Mouse (Mus musculus): ENCODE measurements at regions not wholly inside any gene's neighbourhood (a gene's known extent, or its start where the extent isn't known, plus 50 kb on each side); places are given as distances from the start of the nearest gene placed in this dataset.

DNA sequence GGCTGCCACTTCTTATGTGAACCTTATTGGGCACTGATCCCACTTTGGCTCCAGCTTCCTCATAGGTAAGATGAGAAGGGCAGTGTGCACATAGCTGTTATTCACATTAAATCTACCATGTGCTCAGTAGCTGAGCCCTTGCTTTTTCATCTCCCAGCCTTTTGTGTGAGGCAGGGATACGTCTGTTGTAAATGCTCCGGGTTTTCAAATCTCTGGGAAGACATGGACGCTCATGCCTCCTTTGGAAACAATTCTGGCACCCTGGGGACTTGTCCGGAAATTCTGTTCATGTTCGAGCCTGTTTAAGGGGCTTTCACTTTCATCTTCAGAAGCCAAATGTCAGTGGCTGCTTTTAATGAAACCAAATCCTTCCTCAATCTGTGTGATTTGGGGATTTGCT is 312.7 kb downstream of the Bcl11a start:
- DNase-seq (ENCODE audit: low spot score in 2 of 2), result no peak

- DNase-seq (ENCODE audit: low spot score in 2 of 2), result no peak
Observed at GRCm38 (mm10) chr11:24391385-24391784, 313.5 kb downstream of the Bcl11a start.

DNA sequence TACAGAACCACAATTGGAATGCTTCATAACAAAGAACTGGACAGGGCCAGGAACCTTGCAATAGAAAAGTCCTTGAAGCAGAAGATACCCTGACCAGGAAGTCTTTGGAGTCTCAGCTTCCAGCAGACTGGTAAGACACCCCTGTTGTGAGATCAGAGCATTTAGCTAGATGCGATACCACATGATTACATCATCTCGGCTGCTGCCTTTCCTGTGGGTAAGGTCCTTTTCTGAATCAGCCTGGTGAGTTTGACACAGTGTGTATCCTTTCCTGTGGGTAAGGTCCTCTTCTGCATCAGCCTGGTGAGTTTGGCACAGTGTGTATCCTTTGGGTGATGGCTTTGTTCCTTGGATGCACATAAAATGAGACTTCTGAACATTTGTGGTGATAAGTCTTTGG is 317.6 kb downstream of the Bcl11a start:
- no peak for DNase-seq (ENCODE audit: low spot score in 2 of 2)

GRCm38 (mm10) chr11:24396911-24397310 is 319.1 kb downstream of the Bcl11a start:
- no peak for DNase-seq (ENCODE audit: low spot score in 2 of 2)

DNA sequence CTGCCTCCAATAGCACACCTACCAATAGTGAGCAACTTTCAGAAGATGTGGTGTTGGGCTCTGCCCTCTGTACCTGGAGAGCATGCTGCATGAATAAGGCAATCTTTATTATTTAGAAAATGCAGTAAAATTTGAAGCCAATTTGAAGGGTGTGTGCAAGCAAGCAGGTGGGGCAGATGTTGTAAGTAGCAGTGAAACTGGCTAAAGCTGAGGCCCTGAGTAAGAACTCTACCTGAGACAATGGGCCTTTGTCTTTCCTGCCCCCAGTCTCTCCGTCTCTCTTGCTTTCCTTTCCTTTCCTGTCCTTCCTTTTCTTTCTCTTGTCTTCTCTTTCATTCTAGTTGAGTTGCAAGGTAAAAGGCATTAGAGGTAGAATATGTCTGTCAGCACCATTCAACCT is 319.9 kb downstream of the Bcl11a start:
- DNase-seq (ENCODE audit: low spot score in 2 of 2), result no peak

GRCm38 (mm10) chr11:24401151-24401550 is 323.3 kb downstream of the Bcl11a start:
- no peak for DNase-seq (ENCODE audit: low spot score in 2 of 2)

DNA sequence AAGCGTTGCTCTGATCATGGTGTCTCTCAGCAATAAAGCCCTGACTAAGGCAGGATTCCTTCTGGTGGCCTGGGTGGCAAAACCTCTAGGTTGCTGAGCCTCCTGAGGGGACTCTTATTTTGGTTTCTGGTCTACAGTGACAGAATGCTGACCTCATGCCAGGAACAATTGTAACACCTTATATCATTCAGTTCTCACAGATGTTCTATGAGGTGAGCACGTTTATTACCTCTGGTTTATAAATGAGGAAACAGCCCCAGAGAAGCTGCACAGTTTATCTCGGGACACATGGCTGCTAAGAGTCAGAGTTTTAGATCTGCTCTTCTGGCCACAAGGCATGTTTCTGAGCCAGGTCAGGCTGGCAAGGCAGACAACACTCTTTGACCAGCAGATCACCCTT is 324.3 kb downstream of the Bcl11a start:
- no peak for DNase-seq (ENCODE audit: low spot score in 2 of 2)

GRCm38 (mm10) chr11:24414804-24415203 is 336.9 kb downstream of the Bcl11a start:
- no peak for DNase-seq (ENCODE audit: low spot score in 2 of 2)

DNA sequence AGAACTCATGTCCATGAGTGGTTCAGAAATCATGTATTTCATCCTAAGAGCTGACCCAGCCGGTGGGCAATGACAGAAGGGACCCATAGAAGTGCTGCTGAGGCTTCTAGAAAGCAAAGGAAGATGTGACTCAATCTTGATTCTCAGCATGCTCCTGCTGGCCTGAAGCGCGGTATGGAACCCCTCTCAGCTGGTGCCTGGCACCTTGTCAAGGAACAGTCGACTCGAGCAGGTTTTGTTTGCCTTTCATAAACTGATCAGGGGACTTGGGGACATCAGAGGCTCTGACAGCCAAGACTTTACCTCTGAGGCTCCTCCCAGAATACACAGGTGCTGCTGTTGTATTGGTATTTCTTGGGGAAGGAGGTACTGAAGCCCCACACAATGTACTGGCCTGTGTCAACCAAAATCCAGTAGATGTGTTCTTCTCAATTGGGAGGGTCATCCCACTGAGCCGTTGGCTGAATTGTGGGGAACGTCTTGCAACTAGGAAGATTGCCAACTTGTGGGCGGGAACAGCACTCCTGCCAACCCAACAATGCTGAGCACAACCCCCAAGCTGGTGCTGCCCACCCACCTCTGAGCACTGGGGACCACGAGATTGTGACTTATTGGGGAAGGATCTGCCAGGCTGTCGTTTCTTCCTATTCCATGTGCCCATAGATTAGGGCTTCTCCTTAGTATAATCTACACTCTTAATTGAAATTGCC is 344.4 kb downstream of the Bcl11a start:
- DNase-seq (ENCODE audit: low spot score in 2 of 2), result no peak

DNA sequence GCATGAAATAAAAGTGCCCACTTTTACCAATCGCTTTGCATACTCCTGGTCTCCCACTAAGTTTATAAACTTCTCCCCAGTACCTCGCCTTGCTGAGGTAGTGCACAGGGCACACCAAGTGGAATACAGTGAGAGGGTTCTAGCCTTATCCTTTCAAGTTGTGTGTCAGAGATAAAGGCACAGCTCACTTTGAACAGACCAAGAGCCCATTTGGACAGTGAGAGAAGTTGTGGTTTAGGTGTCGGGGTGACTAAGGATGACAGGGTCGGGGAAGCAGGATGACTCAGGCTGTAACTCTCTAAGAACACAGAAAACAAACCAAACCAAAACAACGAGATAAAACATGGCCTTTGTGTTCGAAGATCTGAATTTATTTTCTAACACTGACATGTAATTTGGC is 345.4 kb downstream of the Bcl11a start:
- no peak for DNase-seq (ENCODE audit: low spot score in 2 of 2)

DNA sequence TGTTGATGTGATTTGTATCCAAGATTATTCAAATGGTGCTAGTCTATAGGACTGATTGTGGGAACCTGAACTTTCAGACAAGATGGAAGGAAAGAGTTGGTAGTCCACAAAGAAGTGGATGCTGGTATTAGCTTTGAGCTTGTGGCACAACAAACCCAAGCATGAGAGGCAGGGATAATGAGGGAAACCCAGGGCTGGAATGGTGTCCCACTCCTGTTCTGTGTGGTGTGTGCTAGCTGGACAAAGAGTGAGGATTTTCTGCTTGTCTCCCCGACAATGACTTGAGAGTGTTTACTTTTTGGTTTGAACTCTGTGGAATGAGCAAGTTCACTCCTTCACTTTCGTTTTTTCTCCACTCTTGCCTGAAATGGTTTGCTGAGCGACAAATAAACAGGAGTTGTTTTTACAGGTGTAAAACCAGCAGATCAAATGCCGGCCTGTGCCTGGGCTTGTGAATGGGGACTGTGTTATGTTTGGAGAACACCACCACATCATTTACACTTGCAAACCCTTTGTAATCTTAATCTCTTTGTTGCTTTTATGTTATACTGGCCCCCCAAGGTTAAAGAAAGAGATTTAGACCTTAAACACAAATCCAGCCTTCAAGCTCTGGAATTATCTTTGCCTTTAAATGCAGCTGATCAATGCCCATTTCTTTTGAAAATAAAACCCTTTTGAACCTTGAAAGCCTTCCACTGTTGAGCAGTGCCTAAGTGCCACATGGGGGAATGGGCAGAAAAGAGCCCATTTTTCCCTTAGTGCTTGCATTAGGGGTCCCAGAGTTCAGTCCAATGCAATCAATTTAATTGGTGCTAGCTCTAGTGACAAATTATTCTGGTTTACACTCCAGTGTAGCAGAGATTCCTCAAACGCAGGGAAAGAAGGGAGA is 349.4 kb downstream of the Bcl11a start:
- DNase-seq (ENCODE audit: low spot score in 2 of 2), result no peak

- DNase-seq (ENCODE audit: low spot score in 2 of 2), result no peak
Observed at GRCm38 (mm10) chr11:24448608-24449007, 370.8 kb downstream of the Bcl11a start.

DNA sequence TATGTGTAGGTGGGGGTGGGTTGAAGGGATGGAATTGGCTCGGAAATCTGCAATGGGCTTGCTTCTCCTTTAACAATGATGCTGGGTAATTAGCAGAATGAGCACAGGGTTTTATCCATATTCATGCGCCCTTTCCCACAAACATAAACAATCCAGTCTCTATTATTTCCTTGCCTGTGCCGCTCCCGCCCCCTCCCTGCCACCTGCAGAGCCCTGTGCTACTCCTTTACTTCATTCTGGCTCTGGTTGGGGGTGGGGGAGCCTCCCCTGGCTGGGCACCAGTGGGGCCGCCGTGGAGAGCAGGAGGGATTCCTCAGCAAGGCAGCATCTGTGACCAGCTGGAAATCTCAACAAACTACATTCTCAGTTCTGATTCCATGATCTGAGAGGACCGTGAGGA is 374.4 kb downstream of the Bcl11a start:
- DNase-seq (ENCODE audit: low spot score in 2 of 2), result no peak

DNA sequence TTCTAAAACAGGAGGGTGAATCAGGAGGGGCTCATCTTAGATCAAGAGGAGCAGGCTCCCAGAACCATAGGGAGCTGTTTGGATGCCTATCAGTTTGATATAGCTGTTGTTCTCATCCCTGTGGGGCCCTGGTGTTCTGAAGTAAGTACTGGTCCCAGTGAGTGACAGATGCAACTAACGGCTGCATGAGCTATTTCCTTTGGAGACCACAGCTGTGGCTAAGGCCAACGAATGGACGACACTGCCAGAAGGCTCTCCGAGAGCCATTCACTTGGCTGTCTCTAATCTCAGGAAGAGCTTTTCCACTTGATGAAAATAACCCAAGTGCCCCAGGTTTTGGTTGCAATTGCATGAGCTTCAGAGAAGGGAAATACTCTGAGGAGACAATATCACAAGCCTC is 386.8 kb downstream of the Bcl11a start:
- no peak for DNase-seq (ENCODE audit: low spot score in 2 of 2)

DNA sequence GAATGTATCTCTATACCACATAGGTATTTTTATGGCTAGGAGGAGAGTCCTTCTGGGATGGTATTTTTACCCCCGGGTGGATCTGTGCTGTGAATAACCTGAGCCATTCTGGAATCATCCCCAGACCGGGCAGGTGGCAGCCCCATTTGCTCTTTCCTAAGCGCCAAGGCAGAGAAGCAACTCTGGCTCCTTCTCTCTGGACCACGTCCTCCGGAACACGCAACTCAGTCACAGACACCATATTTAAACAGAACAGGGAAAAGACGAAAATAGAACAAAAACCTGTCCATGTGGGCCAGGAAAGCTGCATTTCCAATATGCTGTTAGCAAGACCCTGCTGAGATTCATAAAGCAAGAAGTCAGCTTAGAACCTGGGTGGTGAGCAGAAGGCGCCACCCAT is 389.6 kb downstream of the Bcl11a start:
- DNase-seq (ENCODE audit: low spot score in 2 of 2), result no peak

- DNase-seq (ENCODE audit: low spot score in 2 of 2), result no peak
Observed at GRCm38 (mm10) chr11:24470469-24470868, 392.6 kb downstream of the Bcl11a start.

DNA sequence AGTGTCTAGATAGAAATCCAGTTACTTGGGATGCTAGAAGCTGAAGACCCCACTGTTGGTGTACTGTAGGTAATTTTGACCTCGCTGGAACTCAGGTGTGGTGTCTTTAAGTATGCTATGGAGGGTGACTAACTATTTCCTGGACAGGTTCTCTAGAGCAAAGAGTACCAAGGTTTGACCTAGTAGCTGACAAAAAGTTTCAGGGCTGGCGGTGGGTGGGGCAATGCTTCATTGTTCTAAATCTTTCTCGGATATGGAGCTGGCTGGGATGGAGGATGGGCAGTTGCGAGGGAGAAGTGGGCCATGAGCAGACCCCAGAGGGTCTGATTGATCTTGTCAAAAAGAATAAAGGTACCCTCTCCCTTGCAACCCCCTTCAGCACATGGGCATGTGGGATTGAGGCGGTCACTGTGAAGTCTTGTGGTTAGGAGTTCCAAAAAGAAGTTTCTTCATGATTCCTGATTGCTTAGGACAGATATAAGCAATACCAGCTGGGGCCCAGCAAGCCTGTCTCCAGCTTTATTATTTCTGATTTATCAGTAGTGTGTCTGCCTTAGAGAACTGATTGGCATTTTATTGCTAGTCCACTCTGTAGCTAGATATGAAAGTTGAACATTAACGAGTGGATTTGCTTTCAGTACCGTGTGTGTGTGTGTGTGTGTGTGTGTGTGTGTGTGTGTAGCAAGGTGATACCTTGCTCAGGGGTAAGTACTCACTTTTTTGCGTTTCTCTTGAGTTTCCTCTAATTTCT is 394.9 kb downstream of the Bcl11a start:
- DNase-seq (ENCODE audit: low spot score in 2 of 2), result no peak

DNA sequence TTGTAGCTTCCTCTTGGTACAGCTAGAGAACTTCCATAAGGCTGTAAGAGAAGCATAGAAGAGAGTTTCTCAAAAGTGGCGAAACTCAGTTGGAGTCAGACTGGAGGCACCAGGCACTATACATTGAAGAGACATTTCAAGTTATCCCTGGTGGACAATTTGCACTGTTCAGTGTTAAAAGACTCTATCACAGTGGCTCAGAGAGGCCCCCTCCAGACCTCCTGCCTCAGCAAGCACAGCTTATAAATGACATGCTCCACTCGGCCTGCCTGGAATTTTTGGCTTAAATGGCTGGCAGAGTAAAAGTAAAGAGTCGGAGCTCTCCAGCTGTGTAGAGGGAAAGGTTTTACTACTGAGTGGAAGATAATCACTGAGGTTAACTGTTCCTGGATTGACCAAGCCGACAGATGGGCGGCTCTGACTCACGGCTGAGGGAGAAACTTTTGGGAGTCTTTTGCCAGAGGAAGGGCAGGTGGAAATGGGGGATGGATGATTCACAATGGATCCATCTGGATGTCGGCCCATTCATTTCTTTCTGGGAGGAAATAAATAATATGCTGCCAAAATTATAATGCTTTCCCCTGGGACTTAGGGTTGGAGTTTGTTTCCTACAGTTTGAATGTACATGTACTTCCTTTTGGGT is 395.6 kb downstream of the Bcl11a start:
- DNase-seq (ENCODE audit: low spot score in 2 of 2), result no peak

GRCm38 (mm10) chr11:24502722-24503424 is 425.0 kb downstream of the Bcl11a start:
- DNase-seq (ENCODE audit: low spot score in 2 of 2), result no peak

DNA sequence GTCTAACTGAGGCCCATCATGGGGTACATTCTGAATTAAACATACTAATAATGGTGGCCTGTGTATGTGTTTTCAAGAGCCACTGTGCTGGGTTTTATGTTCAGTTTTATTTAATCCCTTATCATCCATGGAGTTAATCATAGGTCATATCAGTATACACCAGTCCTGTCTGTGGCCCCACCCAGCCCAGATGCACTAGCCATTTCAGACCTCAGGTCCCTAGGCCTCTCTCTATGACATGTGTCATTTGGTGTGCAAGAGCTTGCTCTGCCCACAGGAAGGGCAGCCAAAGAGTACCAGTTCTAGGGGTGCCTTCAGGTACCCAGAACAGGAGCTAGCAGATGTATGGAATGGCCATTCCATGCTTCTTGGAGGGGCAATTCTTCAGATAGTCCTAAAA is 437.7 kb downstream of the Bcl11a start:
- no peak for DNase-seq (ENCODE audit: low spot score in 2 of 2)

DNA sequence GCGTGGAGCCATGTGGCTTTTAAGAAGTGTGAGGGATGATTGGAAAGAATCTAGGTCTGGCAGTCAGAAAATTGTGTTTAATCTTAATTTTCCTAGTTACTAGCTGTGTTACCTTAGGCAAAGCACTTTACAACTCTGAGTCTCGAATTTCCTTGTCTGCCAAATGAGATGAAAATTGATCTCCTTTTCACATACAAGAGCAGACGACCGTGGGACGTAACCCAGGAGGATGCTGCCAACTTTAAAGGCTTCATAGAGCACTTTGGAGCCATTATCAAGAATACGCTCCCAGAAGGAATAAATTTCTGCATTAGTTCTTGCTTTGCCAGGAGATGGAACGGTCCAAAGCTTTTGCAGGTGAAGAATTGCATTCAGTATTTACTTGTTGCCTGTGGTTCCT is 457.6 kb downstream of the Bcl11a start:
- no peak for DNase-seq (ENCODE audit: low spot score in 2 of 2)
